Mouse (Mus musculus): ENCODE results near the gene Rxrg. TPM values are rescaled to one million over a fixed set of nuclear protein-coding genes. Genes with fewer than 3 reads are reported as not detected.

The Rxrg gene
- polyA plus RNA-seq, 1 experiment from 2014 or later, result 3.4 TPM

- H3K4me1 ChIP-seq (ENCODE audit: control insufficient read depth, insufficient read depth, low read length), result peaks cover 13% of the 10 kb centered on the region; the same call in 1 of the 2 replicates
- no peaks in the 10 kb centered on the region for H3K36me3 ChIP-seq (ENCODE audit: control insufficient read depth, insufficient read depth, low read length)
- H3K4me3 ChIP-seq (ENCODE audit: low read depth, low read length), result peak overlapping the region; percentile 57
- H3K27ac ChIP-seq (ENCODE audit: low read depth, low read length), result no peak overlapping the region
- peak overlapping the region; percentile 39; the same call in 1 of the 2 replicates for H3K9ac ChIP-seq (ENCODE audit: low read depth, low read length)
- H3K27me3 ChIP-seq (ENCODE audit: control insufficient read depth, insufficient read depth, low read length), result peaks cover 72% of the 10 kb centered on the region
- no peaks in the 10 kb centered on the region for H3K9me3 ChIP-seq (replicated peaks; ENCODE audit: control insufficient read depth, low read length)
- under 1% methylated on average over 73 of the region's 98 CpGs for WGBS (ENCODE audit: insufficient replicate concordance)
- peak; percentile 39 for ATAC-seq (replicated peaks; ENCODE audit: insufficient number of reproducible peaks, low FRiP score, low TSS enrichment)
- H3K4me2 ChIP-seq, result peak overlapping the region; percentile 94
Observed at GRCm38 (mm10) chr1:167688347-167689231, 90.4 kb downstream of the Rxrg start.

DNA sequence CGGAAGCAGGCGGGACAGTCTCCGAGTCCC, 90.9 kb downstream of the Rxrg start, which contains the start of gene Lmx1a:
Lmx1a (plus strand) TSS at position 6 of the 30 bp plus-strand sequence.
- H3K4me2 ChIP-seq, result peak within 1 kb of the TSS; percentile 94
- H3K9me3 ChIP-seq (replicated peaks; ENCODE audit: control insufficient read depth, low read length), result no peaks in the 10 kb centered on the region
- H3K4me1 ChIP-seq (ENCODE audit: control insufficient read depth, insufficient read depth, low read length), result peaks cover 13% of the 10 kb centered on the region; the same call in 1 of the 2 replicates
- no peak for ATAC-seq (replicated peaks; ENCODE audit: insufficient number of reproducible peaks, low FRiP score, low TSS enrichment)
- H3K27ac ChIP-seq (ENCODE audit: low read depth, low read length), result no peak within 1 kb of the TSS
- peaks cover 76% of the 10 kb centered on the region for H3K27me3 ChIP-seq (ENCODE audit: control insufficient read depth, insufficient read depth, low read length)
- no peaks in the 10 kb centered on the region for H3K36me3 ChIP-seq (ENCODE audit: control insufficient read depth, insufficient read depth, low read length)
- WGBS (ENCODE audit: insufficient replicate concordance), result 0% methylated on average over 3 of the region's 3 CpGs
- H3K4me3 ChIP-seq (ENCODE audit: low read depth, low read length), result peak within 1 kb of the TSS; percentile 57
- H3K9ac ChIP-seq (ENCODE audit: low read depth, low read length), result peak within 1 kb of the TSS; percentile 39; the same call in 1 of the 2 replicates

Other genes starting within 250 kb of the Rxrg start
- gene Aldh9a1, start 248.4 kb upstream of the Rxrg start, polyA plus RNA-seq (2014; fragmentation: Nextera tagmentation; extraction: Ambion mirVana), result 35.6 and 35.7 TPM in 2 replicates
- gene Mgst3, start 204.5 kb upstream of the Rxrg start, polyA plus RNA-seq (2014; fragmentation: Nextera tagmentation; extraction: Ambion mirVana), result 179 and 182 TPM in 2 replicates
- gene Lrrc52, start 131.6 kb upstream of the Rxrg start, polyA plus RNA-seq (2014; fragmentation: Nextera tagmentation; extraction: Ambion mirVana), result not detected in 2 replicates
- 4.3 and 6.1 TPM in 2 replicates for gene Lmx1a, start 90.9 kb downstream of the Rxrg start, polyA plus RNA-seq (2014; fragmentation: Nextera tagmentation; extraction: Ambion mirVana)